7 mouse cellular contexts compared by ENCODE assay signal in the genomic region with DNA sequence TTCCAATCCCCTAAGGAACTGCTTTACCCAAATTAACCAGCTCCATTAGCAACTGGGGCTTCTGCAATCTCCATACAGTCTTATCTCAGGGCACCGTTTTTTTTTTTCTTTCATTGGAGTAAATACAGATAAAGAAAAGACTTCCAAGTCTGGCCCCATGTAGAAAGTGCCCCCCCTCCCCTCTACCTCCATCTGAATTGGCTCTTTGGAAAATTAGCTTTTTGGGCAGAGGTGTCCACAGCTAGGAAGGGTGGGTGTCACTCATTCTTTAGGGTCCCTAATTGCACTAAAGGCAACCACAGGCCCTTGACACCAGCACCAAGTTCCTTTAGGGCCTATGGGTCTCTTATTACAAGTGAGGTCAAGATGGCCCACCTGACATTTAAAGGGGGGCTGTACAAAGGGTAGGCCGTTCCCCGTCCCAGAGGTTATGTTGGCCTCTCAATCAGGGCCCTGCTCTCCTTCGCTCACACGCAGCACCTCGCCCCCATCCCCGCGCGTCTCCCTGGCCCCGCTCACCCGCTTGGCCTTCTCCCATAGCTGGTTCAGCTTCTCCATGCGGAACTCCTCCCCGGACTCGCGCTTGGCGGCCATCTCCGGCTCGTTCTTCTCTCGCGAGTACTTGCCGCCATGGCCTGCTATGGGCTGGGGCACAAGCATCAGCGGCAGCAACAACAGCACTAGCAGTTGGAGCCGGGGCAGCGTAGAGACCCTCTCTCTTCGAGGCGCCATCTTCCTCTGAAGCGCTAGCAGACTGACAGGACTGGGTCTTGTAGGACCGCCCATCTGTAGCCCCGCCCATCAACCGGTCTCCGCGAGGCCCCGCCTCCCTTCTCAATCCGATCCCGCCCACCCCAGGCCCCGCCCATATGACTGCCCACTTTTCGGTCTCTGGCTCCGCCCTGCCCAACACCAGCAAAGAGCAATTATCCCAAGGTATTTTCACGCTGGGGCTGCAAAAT. TPM values are rescaled to one million over a fixed set of nuclear protein-coding genes. Genes with fewer than 3 reads are reported as not detected.
DNase-seq lines count a peak whose midpoint lies in the region; ATAC-seq lines count a peak whose summit lies in the region.

A gene (minus strand): TSS at position 807 of the 962 bp plus-strand sequence.

- no peak within 1 kb of the TSS for H3K27ac ChIP-seq in embryonic facial prominence, embryonic 11.5 days (replicated peaks; ENCODE audit: low read depth, low read length)
- peak within 1 kb of the TSS; percentile 87 for H3K27ac ChIP-seq in limb, embryonic 10.5 days
- H3K27ac ChIP-seq in midbrain, embryonic 13.5 days: peak within 1 kb of the TSS; percentile 86

- peak; percentile 93 for ATAC-seq in embryonic facial prominence, embryonic 11.5 days (replicated peaks; ENCODE audit: insufficient number of reproducible peaks, low FRiP score, low TSS enrichment, low read depth)
- ATAC-seq in granulocyte monocyte progenitor cell, adult 5-6 weeks (replicated peaks; ENCODE audit: poor library complexity, severe bottlenecking): peak; percentile 63
- ATAC-seq in midbrain, embryonic 13.5 days: peak; percentile 97

- H3K4me1 ChIP-seq in embryonic facial prominence, embryonic 11.5 days (ENCODE audit: control insufficient read depth, insufficient read depth, low read length): peaks cover 2% of the 10 kb centered on the region; the same call in 1 of the 2 replicates
- H3K4me1 ChIP-seq in limb, embryonic 10.5 days: peaks cover 21% of the 10 kb centered on the region
- peaks cover 27% of the 10 kb centered on the region for H3K4me1 ChIP-seq in midbrain, embryonic 13.5 days (replicated peaks)

- H3K9ac ChIP-seq in embryonic facial prominence, embryonic 11.5 days (replicated peaks; ENCODE audit: low read length): peak within 1 kb of the TSS; percentile 71
- H3K9ac ChIP-seq in midbrain, embryonic 13.5 days (replicated peaks): peak within 1 kb of the TSS; percentile 83

- H3K27me3 ChIP-seq in embryonic facial prominence, embryonic 11.5 days (ENCODE audit: control insufficient read depth, insufficient read depth, low read length): no peaks in the 10 kb centered on the region
- no peaks in the 10 kb centered on the region for H3K27me3 ChIP-seq in limb, embryonic 10.5 days (ENCODE audit: low read depth, poor library complexity, severe bottlenecking)
- no peaks in the 10 kb centered on the region for H3K27me3 ChIP-seq in midbrain, embryonic 13.5 days

- peaks cover 5% of the 10 kb centered on the region for H3K36me3 ChIP-seq in embryonic facial prominence, embryonic 11.5 days (replicated peaks; ENCODE audit: control insufficient read depth, insufficient read depth, low read depth, low read length)
- H3K36me3 ChIP-seq in limb, embryonic 10.5 days: peaks cover 24% of the 10 kb centered on the region
- peaks cover 24% of the 10 kb centered on the region for H3K36me3 ChIP-seq in midbrain, embryonic 13.5 days

- H3K9me3 ChIP-seq in embryonic facial prominence, embryonic 11.5 days (replicated peaks; ENCODE audit: control insufficient read depth, low read length): no peaks in the 10 kb centered on the region
- no peaks in the 10 kb centered on the region for H3K9me3 ChIP-seq in limb, embryonic 10.5 days (replicated peaks)
- no peaks in the 10 kb centered on the region for H3K9me3 ChIP-seq in midbrain, embryonic 13.5 days

- WGBS in embryonic facial prominence, embryonic 11.5 days: under 1% methylated on average over 39 of the region's 39 CpGs
- WGBS in limb, embryonic 10.5 days: under 1% methylated on average over 39 of the region's 39 CpGs
- under 1% methylated on average over 39 of the region's 39 CpGs for WGBS in midbrain, embryonic 13.5 days

- peak within 1 kb of the TSS; percentile 60 for H3K4me3 ChIP-seq in embryonic facial prominence, embryonic 11.5 days (ENCODE audit: low read depth, low read length)
- peak within 1 kb of the TSS; percentile 84 for H3K4me3 ChIP-seq in limb, embryonic 10.5 days
- H3K4me3 ChIP-seq in midbrain, embryonic 13.5 days (replicated peaks): peak within 1 kb of the TSS; percentile 61

- peak; percentile 93 for DNase-seq in adrenal gland, postnatal 14 days
- peak; percentile 95 for DNase-seq in embryonic facial prominence, embryonic 11.5 days (ENCODE audit: low spot score)
- peak; percentile 83 for DNase-seq in kidney, adult 11 months
- peak; percentile 97 for DNase-seq in limb, embryonic 10.5 days (ENCODE audit: low spot score)
- peak; percentile 86 for DNase-seq in spleen, adult 12 weeks (ENCODE audit: low spot score)

- H3K4me2 ChIP-seq in embryonic facial prominence, embryonic 11.5 days (ENCODE audit: low read depth, low read length): peak within 1 kb of the TSS; percentile 47
- H3K4me2 ChIP-seq in midbrain, embryonic 13.5 days (replicated peaks): peak within 1 kb of the TSS; percentile 74

RNA-seq across cellular contexts. Expression of the gene that starts here (rescaled TPM):
- total RNA-seq in adrenal gland, postnatal 14 days (2021): 80.8 and 88.8 TPM in 2 replicates
- polyA plus RNA-seq in embryonic facial prominence, embryonic 11.5 days (2014; fragmentation: Nextera tagmentation; extraction: Ambion mirVana): 92.2 and 92.3 TPM in 2 replicates
- total RNA-seq in granulocyte monocyte progenitor cell, adult 5-6 weeks (2014; fragmentation: Nextera tagmentation): 38.0 and 71.5 TPM in 2 replicates
- total RNA-seq in granulocyte monocyte progenitor cell, adult 5-6 weeks (2017): 65.8 and 70.9 TPM in 2 replicates
- 54.6 and 58.5 TPM in 2 replicates for polyA plus RNA-seq in limb, embryonic 10.5 days (2016; fragmentation: Nextera tagmentation; extraction: Ambion mirVana)
- polyA plus RNA-seq in midbrain, embryonic 13.5 days (2015; fragmentation: Nextera tagmentation; extraction: Ambion mirVana): 108 and 114 TPM in 2 replicates
